9 mouse cellular contexts compared by ENCODE assay signal in the genomic region with DNA sequence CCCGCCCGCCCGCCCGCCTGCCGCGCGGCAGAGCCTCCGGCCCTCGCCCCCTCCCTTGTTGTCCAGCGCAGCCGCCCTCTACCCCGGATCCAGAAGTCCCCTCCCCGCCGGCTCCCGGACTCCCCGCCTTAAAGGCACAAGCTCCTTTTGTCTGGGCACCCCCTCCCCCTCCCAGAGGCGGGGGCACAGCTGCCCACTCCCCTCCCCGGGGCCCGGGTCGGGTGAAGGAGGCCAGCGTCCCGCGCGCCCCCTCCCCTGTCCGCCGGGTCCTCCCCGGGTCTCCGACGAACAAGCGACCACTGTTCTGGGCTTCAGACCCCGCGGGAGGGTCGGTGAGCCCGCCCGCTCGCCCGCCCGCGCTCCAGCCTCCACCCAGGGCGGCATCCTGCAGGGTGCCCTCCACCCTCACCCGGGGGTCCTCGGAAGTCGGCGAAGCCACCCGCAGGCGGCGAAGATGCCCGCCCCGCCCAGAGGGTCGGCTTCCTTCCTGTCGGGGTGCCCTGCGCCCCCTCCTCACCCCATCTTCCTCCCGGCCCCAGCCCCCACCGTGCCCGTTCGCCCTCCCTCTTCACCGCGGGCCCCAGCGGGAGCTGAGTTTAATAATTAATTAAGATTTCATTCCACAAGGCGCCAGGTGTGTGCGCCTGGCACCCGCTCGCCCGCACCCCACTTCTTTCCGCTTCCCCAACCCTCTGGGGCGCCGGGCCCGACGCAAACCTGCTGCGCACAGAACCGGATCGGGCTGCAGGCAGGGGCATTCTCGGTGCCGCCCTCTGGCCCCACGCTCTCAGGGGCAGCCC. TPM values are rescaled to one million over a fixed set of nuclear protein-coding genes. Genes with fewer than 3 reads are reported as not detected.
A peak's percentile ranks its signal among the peaks of the same experiment; 100 is the strongest.
DNase-seq lines count a peak whose midpoint lies in the region; ATAC-seq and TF ChIP-seq lines count a peak whose summit lies in the region.
"Had no signal": no experiment of that assay in that cellular context is flagged by ENCODE, and none has a peak within 500 bp of the region (broad histone marks: within the 10 kb centered on the region; RNA-seq: fewer than 3 reads in every experiment).

A gene (minus strand): TSS at position 746 of the 800 bp plus-strand sequence.

- H3K4me2 ChIP-seq in embryonic facial prominence, embryonic 15.5 days (replicated peaks): peak within 1 kb of the TSS; percentile 90
- H3K4me2 ChIP-seq in limb, embryonic 12.5 days: peak within 1 kb of the TSS; percentile 94
- peak within 1 kb of the TSS; percentile 87 for H3K4me2 ChIP-seq in midbrain, embryonic 13.5 days (replicated peaks)

- ATAC-seq in embryonic facial prominence, embryonic 15.5 days (ENCODE audit: insufficient number of reproducible peaks, low FRiP score, low TSS enrichment, low read depth): peak; percentile 85
- peak; percentile 71 for ATAC-seq in limb, embryonic 12.5 days (ENCODE audit: insufficient number of reproducible peaks, insufficient read depth, low FRiP score, low TSS enrichment, low read depth)
- peak; percentile 85 for ATAC-seq in midbrain, embryonic 13.5 days

- peaks cover 2% of the 10 kb centered on the region; the same call in 1 of the 2 replicates for H3K79me2 ChIP-seq in heart, adult 2 months (replicated peaks; ENCODE audit: control insufficient read depth, insufficient read depth, low read length)

- peaks cover 28% of the 10 kb centered on the region for H3K4me1 ChIP-seq in embryonic facial prominence, embryonic 15.5 days
- peaks cover 3% of the 10 kb centered on the region for H3K4me1 ChIP-seq in heart, adult 2 months (ENCODE audit: control insufficient read depth, insufficient read depth, low read length)
- peaks cover 7% of the 10 kb centered on the region for H3K4me1 ChIP-seq in kidney, adult 2 months (ENCODE audit: control insufficient read depth, insufficient read depth, low read length)
- H3K4me1 ChIP-seq in limb, embryonic 12.5 days (replicated peaks): peaks cover 29% of the 10 kb centered on the region
- H3K4me1 ChIP-seq in midbrain, embryonic 13.5 days (replicated peaks): peaks cover 39% of the 10 kb centered on the region

- no peaks in the 10 kb centered on the region for H3K27me3 ChIP-seq in embryonic facial prominence, embryonic 15.5 days
- no peaks in the 10 kb centered on the region for H3K27me3 ChIP-seq in heart, adult 2 months (ENCODE audit: control insufficient read depth, insufficient read depth, low read length)
- H3K27me3 ChIP-seq in kidney, adult 2 months (replicated peaks; ENCODE audit: control insufficient read depth, insufficient read depth, low read length): no peaks in the 10 kb centered on the region
- no peaks in the 10 kb centered on the region for H3K27me3 ChIP-seq in limb, embryonic 12.5 days
- H3K27me3 ChIP-seq in midbrain, embryonic 13.5 days: no peaks in the 10 kb centered on the region

- no peak for TF ChIP-seq POLR2A in heart, adult 2 months (IDR thresholded peaks at IDR 0.05; ENCODE audit: insufficient read depth, low read depth, low read length)
- TF ChIP-seq POLR2A in kidney, adult 2 months (IDR thresholded peaks at IDR 0.05; ENCODE audit: low read depth, low read length): no peak

- no peak for TF ChIP-seq CTCF in heart, adult 2 months (IDR thresholded peaks at IDR 0.05)
- no peak for TF ChIP-seq CTCF in kidney, adult 2 months (conservative IDR thresholded peaks at IDR 0.05; ENCODE audit: insufficient read depth, insufficient read length, low read depth, low read length)

- H3K36me3 ChIP-seq in embryonic facial prominence, embryonic 15.5 days: peaks cover 4% of the 10 kb centered on the region; the same call in 1 of the 2 replicates
- H3K36me3 ChIP-seq in heart, adult 2 months (ENCODE audit: control insufficient read depth, insufficient read depth, low read length): no peaks in the 10 kb centered on the region
- H3K36me3 ChIP-seq in kidney, adult 2 months (ENCODE audit: control insufficient read depth, insufficient read depth, low read length): no peaks in the 10 kb centered on the region
- H3K36me3 ChIP-seq in limb, embryonic 12.5 days: peaks cover 17% of the 10 kb centered on the region
- peaks cover 3% of the 10 kb centered on the region for H3K36me3 ChIP-seq in midbrain, embryonic 13.5 days
- H3K36me3 ChIP-seq: G1E had no signal

- no peaks in the 10 kb centered on the region for H3K9me3 ChIP-seq in embryonic facial prominence, embryonic 15.5 days (replicated peaks)
- no peaks in the 10 kb centered on the region for H3K9me3 ChIP-seq in limb, embryonic 12.5 days
- no peaks in the 10 kb centered on the region for H3K9me3 ChIP-seq in midbrain, embryonic 13.5 days

- intact Hi-C loops in heart, adult 2 months (cut with DNase I): no loop called here

- DNase-seq in 3134 (ENCODE audit: extremely low read depth, insufficient read length, low spot score): peak; percentile 66
- DNase-seq in adrenal gland, postnatal 4 days (ENCODE audit: low spot score in 2 of 2): peak; percentile 48 to 72
- peak; percentile 86 for DNase-seq in heart, adult 2 months
- peak; percentile 91 for DNase-seq in kidney, adult 2 months
- DNase-seq in spleen, postnatal 10 days (ENCODE audit: low spot score in 2 of 2): peak; percentile 61

- peak within 1 kb of the TSS; percentile 86 for H3K27ac ChIP-seq in embryonic facial prominence, embryonic 15.5 days (replicated peaks)
- peak within 1 kb of the TSS; percentile 89 for H3K27ac ChIP-seq in heart, adult 2 months
- peak within 1 kb of the TSS; percentile 84 for H3K27ac ChIP-seq in kidney, adult 2 months (ENCODE audit: insufficient read depth, low read depth, low read length)
- H3K27ac ChIP-seq in limb, embryonic 12.5 days: peak within 1 kb of the TSS; percentile 94
- H3K27ac ChIP-seq in midbrain, embryonic 13.5 days: peak within 1 kb of the TSS; percentile 85

- under 1% methylated on average over 65 of the region's 75 CpGs for WGBS in embryonic facial prominence, embryonic 15.5 days
- whole genome bisulfite sequencing in heart, adult 2 months: under 1% methylated on average over 69 of the region's 75 CpGs
- 2% methylated on average over 60 of the region's 75 CpGs for WGBS in kidney, adult 2 months
- under 1% methylated on average over 71 of the region's 75 CpGs for WGBS in limb, embryonic 12.5 days
- under 1% methylated on average over 68 of the region's 75 CpGs for WGBS in midbrain, embryonic 13.5 days

- no peak for TF ChIP-seq EP300 in heart, adult 2 months (IDR thresholded peaks at IDR 0.05; ENCODE audit: insufficient read depth, low read depth, low read length)

- peak within 1 kb of the TSS; percentile 70 for H3K4me3 ChIP-seq in embryonic facial prominence, embryonic 15.5 days (replicated peaks)
- peak within 1 kb of the TSS; percentile 96 for H3K4me3 ChIP-seq in heart, adult 2 months
- H3K4me3 ChIP-seq in kidney, adult 2 months (ENCODE audit: insufficient read depth, low read depth, low read length): peak within 1 kb of the TSS; percentile 92
- peak within 1 kb of the TSS; percentile 83 for H3K4me3 ChIP-seq in limb, embryonic 12.5 days (replicated peaks)
- H3K4me3 ChIP-seq in midbrain, embryonic 13.5 days (replicated peaks): peak within 1 kb of the TSS; percentile 74

- H3K9ac ChIP-seq in embryonic facial prominence, embryonic 15.5 days: peak within 1 kb of the TSS; percentile 62
- H3K9ac ChIP-seq in heart, adult 2 months (ENCODE audit: low read depth, low read length): peak within 1 kb of the TSS; percentile 99
- peak within 1 kb of the TSS; percentile 91 for H3K9ac ChIP-seq in limb, embryonic 12.5 days (replicated peaks)
- peak within 1 kb of the TSS; percentile 86 for H3K9ac ChIP-seq in midbrain, embryonic 13.5 days (replicated peaks)

RNA-seq across cellular contexts. Expression of the gene that starts here (rescaled TPM):
- 10 to 100 TPM; 78.0 to 83.3 TPM for total RNA-seq in adrenal gland, postnatal 4 days (2021)
- polyA plus RNA-seq in embryonic facial prominence, embryonic 15.5 days (2015; fragmentation: Nextera tagmentation; extraction: Ambion mirVana): 18.1 and 19.6 TPM in 2 replicates
- total RNA-seq in heart, adult 2 months (2021): 100 to 1,000 TPM; 153 to 220 TPM
- polyA plus RNA-seq in heart, adult 2 months (2012; rRNA removed): 136 and 211 TPM in 2 replicates
- 98.7 and 104 TPM in 2 replicates for polyA plus RNA-seq in kidney, adult 2 months (2012; rRNA removed)
- 22.1 and 25.7 TPM in 2 replicates for polyA plus RNA-seq in limb, embryonic 12.5 days (2016; fragmentation: Nextera tagmentation; extraction: Ambion mirVana)
- 10.6 and 13.0 TPM in 2 replicates for polyA plus RNA-seq in midbrain, embryonic 13.5 days (2015; fragmentation: Nextera tagmentation; extraction: Ambion mirVana)
- polyA plus RNA-seq: G1E had no signal

Comparison
In these comparisons a context has a peak if more than half of its experiments do, and no peak if none do; other contexts are left out.
1. Peak in every context shown above with its lines: DNase-seq, ATAC-seq, H3K4me3 ChIP-seq and H3K27ac ChIP-seq.